Mouse (Mus musculus) myocyte (in vitro differentiated cells): ENCODE results near the gene Pkn1.

ENCODE experiments used
- CEBPB ChIP-seq: IDR thresholded peaks from 2 replicates; pipeline ENCODE4 v1.6.1; 2011; ENCODE audit warnings: mild to moderate bottlenecking, moderate library complexity; ENCODE audit not compliant: poor library complexity, insufficient read depth, severe bottlenecking
- E2F4 ChIP-seq: IDR thresholded peaks from one replicate; pipeline ENCODE4 v1.6.1; 2011; ENCODE audit warnings: mild to moderate bottlenecking, control low read depth, moderate library complexity; ENCODE audit not compliant: insufficient read depth
- MAX ChIP-seq: IDR thresholded peaks from one replicate; pipeline ENCODE4 v1.6.1; 2011; ENCODE audit warnings: low read depth, mild to moderate bottlenecking, control low read depth
- MYOG ChIP-seq, 3 experiments: IDR thresholded peaks; one replicate each; pipeline ENCODE4 v1.6.1; 2011; ENCODE audit warnings: control low read depth in 2 of 3, low read depth in 2 of 3, mild to moderate bottlenecking in 2 of 3; ENCODE audit not compliant: insufficient read length in 2 of 3, control insufficient read depth in 1 of 3, insufficient read depth in 1 of 3
- POLR2A ChIP-seq: IDR thresholded peaks from one replicate; pipeline ENCODE4 v1.6.1; 2011; ENCODE audit warnings: low read depth, mild to moderate bottlenecking, control low read depth, moderate library complexity; ENCODE audit not compliant: insufficient read length
- POLR2AphosphoS2 ChIP-seq: IDR thresholded peaks from one replicate; pipeline ENCODE4 v1.6.1; 2011; ENCODE audit warnings: low read depth, control low read depth; ENCODE audit not compliant: insufficient read length
- REST ChIP-seq: IDR thresholded peaks from one replicate; pipeline ENCODE4 v1.6.1; 2011; ENCODE audit warnings: mild to moderate bottlenecking, control low read depth, moderate library complexity; ENCODE audit not compliant: insufficient read depth, insufficient read length
- TCF12 ChIP-seq: IDR thresholded peaks from one replicate; pipeline ENCODE4 v1.6.1; 2011; ENCODE audit warnings: mild to moderate bottlenecking, control low read depth; ENCODE audit not compliant: poor library complexity, insufficient read depth, severe bottlenecking
- TCF3 ChIP-seq: IDR thresholded peaks from one replicate; pipeline ENCODE4 v1.6.1; 2011; ENCODE audit warnings: low read depth, control low read depth; ENCODE audit not compliant: insufficient read length
- USF1 ChIP-seq: IDR thresholded peaks from one replicate; pipeline ENCODE4 v1.6.1; 2011; ENCODE audit warnings: low read depth, mild to moderate bottlenecking, control low read depth, moderate library complexity

GRCm38 (mm10) chr8:83715771-83716170 lies 16.8 kb upstream of the Pkn1 start:
- no peak for TF ChIP-seq POLR2A
- TF ChIP-seq USF1: no peak
- no peak for TF ChIP-seq TCF12
- no peak for TF ChIP-seq CEBPB
- TF ChIP-seq MAX: no peak
- TF ChIP-seq POLR2AphosphoS2: no peak
- no peak for TF ChIP-seq E2F4
- TF ChIP-seq TCF3: no peak
- TF ChIP-seq REST: no peak
- TF ChIP-seq MYOG (IDR thresholded peaks at IDR 0.05; ENCODE audit: control insufficient read depth in 1 of 3, insufficient read depth in 1 of 3, insufficient read length in 2 of 3, low read depth in 2 of 3): no peak
